Mouse (Mus musculus) C2C12 (cell line): ENCODE results near the gene Sdk1. TPM values are rescaled to one million over a fixed set of nuclear protein-coding genes. Genes with fewer than 3 reads are reported as not detected.

Source experiments
- H3K27me3 ChIP-seq: one replicate; pipeline ENCODE4 v1.6.1; 2011; ENCODE audit not compliant: control insufficient read depth, insufficient read depth, insufficient read length
- H3K36me3 ChIP-seq: one replicate; pipeline ENCODE4 v1.6.1; 2011; ENCODE audit not compliant: control insufficient read depth, insufficient read depth
- H3K4me3 ChIP-seq: one replicate; pipeline ENCODE4 v1.5.1; 2011; ENCODE audit warnings: mild to moderate bottlenecking, control low read depth; ENCODE audit not compliant: poor library complexity, insufficient read depth, severe bottlenecking
- H3K79me2 ChIP-seq: one replicate; pipeline ENCODE4 v1.6.1; 2011; ENCODE audit not compliant: control insufficient read depth, insufficient read depth
- H3K79me3 ChIP-seq: one replicate; pipeline ENCODE4 v1.6.1; 2011; ENCODE audit warnings: low read depth, control low read depth
- H3ac ChIP-seq: one replicate; pipeline ENCODE3; 2011; ENCODE audit warnings: low read depth; ENCODE audit not compliant: control insufficient read depth, insufficient read length
- CEBPB ChIP-seq: IDR thresholded peaks from one replicate; pipeline ENCODE4 v1.6.1; 2011; ENCODE audit warnings: low read depth, mild to moderate bottlenecking, control low read depth, moderate library complexity
- CTCF ChIP-seq: IDR thresholded peaks from one replicate; pipeline ENCODE4 v1.5.1; 2011; ENCODE audit not compliant: control insufficient read depth, insufficient read depth, insufficient read length
- FOSL1 ChIP-seq: IDR thresholded peaks from one replicate; pipeline ENCODE4 v1.8.0; 2011; ENCODE audit warnings: mild to moderate bottlenecking, low read length; ENCODE audit not compliant: poor library complexity, insufficient read depth, severe bottlenecking
- MAX ChIP-seq: IDR thresholded peaks from one replicate; pipeline ENCODE4 v1.6.1; 2011; ENCODE audit warnings: mild to moderate bottlenecking, control low read depth
- MYOD1 ChIP-seq: IDR thresholded peaks from one replicate; pipeline ENCODE4 v1.6.1; 2011; ENCODE audit warnings: low read depth; ENCODE audit not compliant: control insufficient read depth, insufficient read length
- MYOG ChIP-seq: IDR thresholded peaks from one replicate; pipeline ENCODE4 v1.6.1; 2011; ENCODE audit not compliant: control insufficient read depth, insufficient read length; ENCODE audit errors: extremely low read depth
- USF1 ChIP-seq: IDR thresholded peaks from one replicate; pipeline ENCODE4 v1.6.1; 2011; ENCODE audit warnings: low read depth, mild to moderate bottlenecking, control low read depth, moderate library complexity
- polyA plus RNA-seq: library from polyadenylated mRNA; unstranded; fragments of >200 nt; fragmentation: generic; extraction: Trizol; gene quantifications from one replicate; pipeline ENCODE4 v1.2.1, GENCODE M21; 2012; ENCODE audit warnings: missing spikeins

The Sdk1 gene
- polyA plus RNA-seq, 1 experiment, result 0.61 TPM

DNA sequence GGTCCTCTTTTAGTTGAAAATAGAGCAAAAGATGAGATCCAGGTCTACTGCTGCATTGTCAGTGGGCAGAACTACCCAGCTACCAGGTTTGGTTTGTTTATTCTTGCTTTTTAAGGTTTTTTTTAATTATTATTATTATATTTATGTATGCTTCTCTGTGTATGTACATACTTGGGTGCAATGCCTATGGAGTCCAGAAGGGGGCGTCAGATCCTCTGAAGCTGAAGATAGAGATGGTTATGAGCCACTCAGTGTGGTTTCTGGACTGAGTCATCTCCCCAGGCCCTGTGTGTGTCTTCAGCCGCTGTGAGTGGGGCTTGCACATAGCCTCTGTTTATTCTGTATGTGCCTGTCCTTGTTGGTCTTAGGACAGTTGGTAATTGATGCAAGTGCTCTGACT, 486.7 kb downstream of the Sdk1 start:
- Histone ChIP-seq H3K27me3 (no peaks in the 10 kb centered on the region), H3K4me3 (no peak overlapping the region), H3K36me3 (no peaks in the 10 kb centered on the region), H3K79me3 (no peaks in the 10 kb centered on the region), H3K79me2 (no peaks in the 10 kb centered on the region), H3ac (no peak overlapping the region)
- TF ChIP-seq CTCF (no peak), MYOG (no peak), FOSL1 (no peak), USF1 (no peak), CEBPB (no peak), MYOD1 (no peak), MAX (no peak)

DNA sequence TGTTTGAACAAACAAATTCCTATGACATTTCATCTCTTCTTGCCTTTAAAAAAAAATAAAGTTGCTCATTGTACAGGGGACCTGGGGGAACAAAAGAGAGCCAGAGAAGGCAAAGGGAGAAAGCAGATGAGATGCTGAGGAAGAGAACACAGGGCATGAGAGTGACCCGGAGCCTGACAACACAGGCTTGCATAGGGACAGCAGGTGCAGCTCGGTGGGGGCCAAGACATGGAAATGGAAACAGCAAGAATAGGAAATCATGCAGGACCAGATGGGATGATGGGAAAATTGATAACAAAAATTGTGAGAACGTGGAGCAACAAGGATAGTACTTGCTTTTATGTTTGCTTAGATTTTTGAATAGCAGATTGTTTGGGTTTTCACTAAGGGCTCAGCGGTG, 488.7 kb downstream of the Sdk1 start:
- H3K79me2 ChIP-seq, result no peaks in the 10 kb centered on the region
- no peak for TF ChIP-seq MYOG
- TF ChIP-seq CEBPB, result no peak
- TF ChIP-seq MAX, result no peak
- no peak for TF ChIP-seq FOSL1
- TF ChIP-seq USF1, result no peak
- TF ChIP-seq CTCF, result no peak
- TF ChIP-seq MYOD1, result no peak
- no peaks in the 10 kb centered on the region for H3K36me3 ChIP-seq
- H3K79me3 ChIP-seq, result no peaks in the 10 kb centered on the region
- no peak overlapping the region for H3ac ChIP-seq
- H3K4me3 ChIP-seq, result no peak overlapping the region
- H3K27me3 ChIP-seq, result no peaks in the 10 kb centered on the region

DNA sequence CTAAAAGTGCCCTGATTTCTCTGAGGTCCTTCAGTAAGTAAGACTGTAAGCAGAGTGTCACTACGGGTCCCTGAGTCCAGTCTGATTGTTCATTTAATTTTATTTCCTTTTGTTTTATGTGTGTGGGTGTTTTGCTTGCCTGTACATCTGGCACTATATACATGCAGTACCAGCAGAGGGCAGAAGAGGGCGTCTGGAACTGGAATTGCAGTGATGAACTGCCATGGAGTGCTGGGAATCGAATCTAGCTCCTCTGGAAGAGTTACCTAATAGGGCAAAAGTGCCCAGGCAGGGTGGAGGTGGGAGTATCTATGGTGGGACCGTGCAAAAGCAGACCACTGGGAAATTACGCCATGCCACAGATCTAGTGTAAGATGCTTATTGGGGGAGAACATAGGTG, 497.4 kb downstream of the Sdk1 start:
- Histone ChIP-seq H3K36me3 (no peaks in the 10 kb centered on the region), H3ac (no peak overlapping the region)
- TF ChIP-seq MAX, result no peak
- no peak for TF ChIP-seq USF1
- no peak for TF ChIP-seq CTCF
- no peak for TF ChIP-seq FOSL1
- TF ChIP-seq MYOD1, result no peak
- TF ChIP-seq CEBPB, result no peak
- TF ChIP-seq MYOG, result no peak

DNA sequence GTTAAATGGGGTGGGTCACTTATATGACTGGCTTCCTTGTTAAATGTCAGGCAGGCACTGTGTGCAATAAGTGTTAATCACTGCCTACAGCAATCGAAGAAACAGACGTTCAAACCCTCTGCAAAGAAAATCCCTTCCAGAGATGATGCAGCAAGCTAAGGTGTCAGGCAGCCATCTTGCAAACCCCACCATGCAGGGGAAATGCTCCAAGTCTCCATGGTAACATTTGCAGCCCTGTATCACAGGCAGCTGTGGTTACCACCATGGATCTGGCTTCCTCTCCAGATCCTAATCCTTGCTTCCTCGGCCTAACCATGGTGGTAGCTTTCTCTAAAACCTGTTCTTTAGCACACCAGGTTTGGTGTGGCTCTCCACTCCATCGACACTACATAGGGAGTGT, 507.5 kb downstream of the Sdk1 start:
- H3K79me2 ChIP-seq, result no peaks in the 10 kb centered on the region
- H3ac ChIP-seq, result no peak overlapping the region
- H3K4me3 ChIP-seq, result no peak overlapping the region
- no peaks in the 10 kb centered on the region for H3K36me3 ChIP-seq
- no peaks in the 10 kb centered on the region for H3K79me3 ChIP-seq
- no peaks in the 10 kb centered on the region for H3K27me3 ChIP-seq
- TF ChIP-seq MYOG, result no peak
- TF ChIP-seq MAX, result no peak
- TF ChIP-seq FOSL1, result no peak
- no peak for TF ChIP-seq MYOD1
- no peak for TF ChIP-seq CEBPB
- no peak for TF ChIP-seq USF1
- TF ChIP-seq CTCF, result no peak

More for the DNA sequence above, 497.4 kb downstream of the Sdk1 start:
- Histone ChIP-seq H3K79me3 (no peaks in the 10 kb centered on the region), H3K4me3 (no peak overlapping the region), H3K27me3 (no peaks in the 10 kb centered on the region), H3K79me2 (no peaks in the 10 kb centered on the region)

DNA sequence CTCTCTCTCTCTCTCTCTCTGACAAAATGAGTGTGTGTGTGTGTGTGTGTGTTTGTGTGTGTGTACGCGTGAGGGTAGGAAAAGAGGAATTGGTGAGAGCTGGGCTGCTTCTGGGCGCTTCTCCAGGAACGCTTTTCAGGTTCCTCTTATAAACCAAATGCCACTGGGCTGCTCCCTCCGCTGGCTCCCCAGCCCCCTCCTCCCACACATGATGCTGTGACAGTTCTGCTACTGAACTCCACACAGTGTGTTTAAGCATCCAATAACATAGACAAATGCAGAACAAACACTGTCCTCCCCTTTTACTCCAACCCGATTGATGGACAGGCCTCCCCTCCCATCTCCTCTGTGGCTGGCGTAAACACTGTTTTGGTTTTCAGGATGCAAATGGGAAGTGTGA, 513.0 kb downstream of the Sdk1 start:
- no peaks in the 10 kb centered on the region for H3K27me3 ChIP-seq
- H3K36me3 ChIP-seq, result no peaks in the 10 kb centered on the region
- no peaks in the 10 kb centered on the region for H3K79me2 ChIP-seq
- H3K79me3 ChIP-seq, result no peaks in the 10 kb centered on the region
- no peak overlapping the region for H3K4me3 ChIP-seq
- TF ChIP-seq CTCF, result no peak
- TF ChIP-seq USF1, result no peak
- TF ChIP-seq MYOG, result no peak
- TF ChIP-seq MAX, result no peak
- no peak for TF ChIP-seq FOSL1
- TF ChIP-seq MYOD1, result no peak
- no peak for TF ChIP-seq CEBPB
- no peak overlapping the region for H3ac ChIP-seq

DNA sequence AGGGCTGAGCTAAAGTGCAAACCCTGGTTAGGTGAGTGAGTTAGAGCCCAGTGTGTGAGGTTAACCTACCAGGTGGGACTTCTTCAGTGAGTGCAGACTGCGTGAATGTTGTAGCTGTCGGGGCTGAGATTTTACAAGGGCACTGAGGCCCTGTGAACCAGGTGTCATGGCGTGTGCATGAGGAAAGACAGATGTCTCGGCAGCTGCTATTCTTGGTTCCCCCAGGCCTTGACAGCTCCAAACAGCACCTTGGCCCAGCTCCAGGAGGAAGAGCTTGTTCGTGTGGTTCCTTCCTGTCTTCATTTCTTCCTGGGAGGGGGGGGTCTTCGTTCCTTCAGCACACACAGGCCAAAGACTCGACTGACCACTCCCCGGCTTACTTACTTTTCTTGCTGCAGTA, 517.6 kb downstream of the Sdk1 start:
- Histone ChIP-seq H3K36me3 (no peaks in the 10 kb centered on the region), H3K79me2 (no peaks in the 10 kb centered on the region), H3K27me3 (no peaks in the 10 kb centered on the region), H3ac (no peak overlapping the region), H3K4me3 (no peak overlapping the region), H3K79me3 (no peaks in the 10 kb centered on the region)
- TF ChIP-seq MYOG, result no peak
- TF ChIP-seq CEBPB, result no peak
- TF ChIP-seq CTCF, result no peak
- TF ChIP-seq USF1, result no peak
- TF ChIP-seq MYOD1, result no peak
- TF ChIP-seq FOSL1, result no peak
- no peak for TF ChIP-seq MAX

DNA sequence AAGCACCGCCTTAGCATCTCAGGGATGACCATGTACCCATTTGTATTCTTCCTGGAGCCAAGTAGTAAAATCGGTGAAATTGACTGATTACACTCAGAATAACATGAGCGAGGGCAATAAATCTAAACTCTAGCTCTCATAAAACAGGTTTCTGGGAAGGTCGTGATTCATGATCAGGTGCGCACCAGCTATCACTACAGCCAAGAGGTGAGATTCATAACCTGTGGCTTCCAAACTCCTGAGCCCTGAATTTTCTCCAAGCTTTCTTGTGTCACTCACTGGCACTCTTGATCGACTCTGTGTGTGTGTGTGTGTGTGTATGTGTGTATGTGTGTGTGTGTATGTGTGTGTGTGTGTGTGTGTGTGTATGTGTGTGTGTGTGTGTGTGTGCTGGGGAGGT, 522.8 kb downstream of the Sdk1 start:
- Histone ChIP-seq H3K4me3 (no peak overlapping the region), H3ac (no peak overlapping the region), H3K36me3 (no peaks in the 10 kb centered on the region), H3K79me3 (no peaks in the 10 kb centered on the region), H3K79me2 (no peaks in the 10 kb centered on the region), H3K27me3 (no peaks in the 10 kb centered on the region)
- TF ChIP-seq CEBPB (no peak), MYOG (no peak), USF1 (no peak), MYOD1 (no peak), MAX (no peak), CTCF (no peak), FOSL1 (no peak)
